Mouse (Mus musculus) lung, adult 2 months (tissue): Measurements from ENCODE around the gene Gucy2d.

ENCODE experiments used
- CTCF ChIP-seq: fragments of 200-500 bp; IDR thresholded peaks from 2 replicates; pipeline ENCODE4 v1.5.1; 2011; ENCODE audit warnings: mild to moderate bottlenecking, low read length, control low read depth; ENCODE audit not compliant: insufficient read depth
- POLR2A ChIP-seq: fragments of 200-500 bp; IDR thresholded peaks from 2 replicates; pipeline ENCODE4 v1.6.1; 2011; ENCODE audit warnings: low read depth, mild to moderate bottlenecking, control low read depth, low read length, borderline replicate concordance; ENCODE audit errors: extremely low read depth

DNA sequence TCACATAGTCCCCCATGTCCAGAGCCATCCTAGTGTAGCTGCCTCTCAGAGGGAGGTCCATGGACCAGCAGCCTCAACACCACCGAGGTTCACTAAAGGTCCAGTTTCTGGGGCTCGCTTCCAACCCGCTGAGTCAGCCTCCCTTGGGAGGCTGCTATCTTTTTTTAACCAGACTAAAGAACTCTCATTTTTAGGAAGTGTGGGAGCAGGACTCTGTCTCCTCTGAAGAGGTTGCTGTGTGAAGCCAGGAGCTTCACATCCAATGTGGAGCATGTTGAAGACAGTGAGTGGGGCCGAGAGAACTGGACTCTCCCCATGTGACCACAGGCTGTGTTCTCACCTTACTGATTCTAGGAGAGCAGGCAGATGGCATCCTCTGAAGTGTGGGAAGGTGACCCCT lies 45.3 kb downstream of the Gucy2d start:
- no peak for TF ChIP-seq CTCF
- no peak for TF ChIP-seq POLR2A
